In genomic region chr5:138778731-138779463, GRCm38 (mm10) we compare ENCODE assay signal across 9 mouse cellular contexts. TPM values are rescaled to one million over a fixed set of nuclear protein-coding genes. Genes with fewer than 3 reads are reported as not detected.
DNase-seq lines count a peak whose midpoint lies in the region; ATAC-seq lines count a peak whose summit lies in the region.
"Had no signal": no experiment of that assay in that cellular context is flagged by ENCODE, and none has a peak within 500 bp of the region (broad histone marks: within the 10 kb centered on the region; RNA-seq: fewer than 3 reads in every experiment).

No protein-coding gene starts in this region.

- no peak overlapping the region for H3K9ac ChIP-seq in kidney, embryonic 16.5 days (replicated peaks; ENCODE audit: low read length)
- H3K9ac ChIP-seq in stomach, embryonic 16.5 days (ENCODE audit: low read length), result no peak overlapping the region

- H3K4me3 ChIP-seq in forebrain, embryonic 10.5 days, result no peak overlapping the region
- no peak overlapping the region for H3K4me3 ChIP-seq in kidney, embryonic 16.5 days (ENCODE audit: low read length)
- no peak overlapping the region for H3K4me3 ChIP-seq in stomach, embryonic 16.5 days (replicated peaks; ENCODE audit: low read length)

- DNase-seq in cerebellum, adult 9-10 months, result peak; percentile 51
- DNase-seq in forebrain, embryonic 10.5 days (ENCODE audit: extremely low spot score, low spot score), result no peak
- no peak for DNase-seq in frontal cortex, postnatal 14 days (ENCODE audit: low spot score in 2 of 2)
- DNase-seq in gastrocnemius, postnatal 14 days, result no peak
- no peak for DNase-seq in thymus, postnatal 4 days

- peaks cover 12% of the 10 kb centered on the region for H3K4me1 ChIP-seq in forebrain, embryonic 10.5 days
- H3K4me1 ChIP-seq in kidney, embryonic 16.5 days (ENCODE audit: insufficient read depth, low read length), result peaks cover 24% of the 10 kb centered on the region
- H3K4me1 ChIP-seq in stomach, embryonic 16.5 days (ENCODE audit: control insufficient read depth, insufficient read depth, low read length), result peaks cover 7% of the 10 kb centered on the region; the same call in 1 of the 2 replicates

- no peaks in the 10 kb centered on the region for H3K27me3 ChIP-seq in forebrain, embryonic 10.5 days (ENCODE audit: poor library complexity, severe bottlenecking)
- no peaks in the 10 kb centered on the region for H3K27me3 ChIP-seq in kidney, embryonic 16.5 days (ENCODE audit: insufficient read depth, low read length)
- no peaks in the 10 kb centered on the region for H3K27me3 ChIP-seq in stomach, embryonic 16.5 days (ENCODE audit: control insufficient read depth, insufficient read depth, low read length)

- H3K9me3 ChIP-seq in forebrain, embryonic 10.5 days, result no peaks in the 10 kb centered on the region
- no peaks in the 10 kb centered on the region for H3K9me3 ChIP-seq in kidney, embryonic 16.5 days (ENCODE audit: low read length)
- no peaks in the 10 kb centered on the region for H3K9me3 ChIP-seq in stomach, embryonic 16.5 days (replicated peaks; ENCODE audit: control insufficient read depth, low read length)

- no peak overlapping the region for H3K4me2 ChIP-seq in kidney, embryonic 16.5 days (replicated peaks; ENCODE audit: low read depth, low read length)
- H3K4me2 ChIP-seq in stomach, embryonic 16.5 days (ENCODE audit: low read depth, low read length), result no peak overlapping the region

- H3K27ac ChIP-seq in forebrain, embryonic 10.5 days, result peak overlapping the region; percentile 73
- no peak overlapping the region for H3K27ac ChIP-seq in kidney, embryonic 16.5 days (ENCODE audit: low read length)
- no peak overlapping the region for H3K27ac ChIP-seq in stomach, embryonic 16.5 days (ENCODE audit: low read length)
- H3K27ac ChIP-seq: macrophage had no signal

- 62% methylated on average over 9 of the region's 9 CpGs for WGBS in forebrain, embryonic 10.5 days
- WGBS in kidney, embryonic 16.5 days, result 37% methylated on average over 9 of the region's 9 CpGs
- WGBS in stomach, embryonic 16.5 days, result 63% methylated on average over 9 of the region's 9 CpGs

- ATAC-seq in kidney, embryonic 16.5 days (ENCODE audit: low FRiP score, low TSS enrichment), result peak; percentile 77
- ATAC-seq in megakaryocyte progenitor cell, adult 5-6 weeks (replicated peaks; ENCODE audit: poor library complexity), result 0 out of 2 replicates have a peak, but pooled peaks have one; percentile 14
- peak; percentile 11; the same call in 1 of the 2 replicates for ATAC-seq in stomach, embryonic 16.5 days (ENCODE audit: insufficient read depth, low FRiP score)

- intact Hi-C loops in gastrocnemius, postnatal 14 days (cut with DNase I; ENCODE audit: low total_unique reads), result no loop called here

- no peaks in the 10 kb centered on the region for H3K36me3 ChIP-seq in forebrain, embryonic 10.5 days (replicated peaks)
- H3K36me3 ChIP-seq in kidney, embryonic 16.5 days (ENCODE audit: insufficient read depth, low read length), result no peaks in the 10 kb centered on the region
- no peaks in the 10 kb centered on the region for H3K36me3 ChIP-seq in stomach, embryonic 16.5 days (ENCODE audit: control insufficient read depth, insufficient read depth, low read length)

RNA-seq across cellular contexts. Expression of gene Fam20c, which starts 24.6 kb away (rescaled TPM):
- 2.9 and 4.5 TPM in 2 replicates for polyA plus RNA-seq in forebrain, embryonic 10.5 days (2016; fragmentation: Nextera tagmentation; extraction: Ambion mirVana)
- polyA plus RNA-seq in kidney, embryonic 16.5 days (2015; fragmentation: Nextera tagmentation; extraction: Ambion mirVana), result 18.2 and 20.8 TPM in 2 replicates
- total RNA-seq in megakaryocyte progenitor cell, adult 5-6 weeks (2015), result 2.0 and 3.4 TPM in 2 replicates
- 2.5 and 6.3 TPM in 2 replicates for total RNA-seq in megakaryocyte progenitor cell, adult 5-6 weeks (2017)
- polyA plus RNA-seq in stomach, embryonic 16.5 days (2015; fragmentation: Nextera tagmentation; extraction: Ambion mirVana), result 4.8 and 5.4 TPM in 2 replicates
- 10 to 100 TPM; 13.6 to 31.5 TPM for total RNA-seq in gastrocnemius, postnatal 14 days (2021)

RNA-seq across cellular contexts. Expression of gene Gm5294, which starts 41.0 kb away (rescaled TPM):
- polyA plus RNA-seq in forebrain, embryonic 10.5 days (2016; fragmentation: Nextera tagmentation; extraction: Ambion mirVana), result not detected in 2 replicates
- polyA plus RNA-seq in kidney, embryonic 16.5 days (2015; fragmentation: Nextera tagmentation; extraction: Ambion mirVana), result not detected in 2 replicates
- not detected in 2 replicates for total RNA-seq in megakaryocyte progenitor cell, adult 5-6 weeks (2015)
- total RNA-seq in megakaryocyte progenitor cell, adult 5-6 weeks (2017), result not detected in 2 replicates
- not detected in 2 replicates for polyA plus RNA-seq in stomach, embryonic 16.5 days (2015; fragmentation: Nextera tagmentation; extraction: Ambion mirVana)
- not detected for total RNA-seq in gastrocnemius, postnatal 14 days (2021)
- polyA plus RNA-seq: macrophage had no signal

Comparison
In these comparisons a context has a peak if more than half of its experiments do, and no peak if none do; other contexts are left out.
1. ATAC-seq: peak in every context shown above with its lines; median percentile 77 in kidney, embryonic 16.5 days; 14 in megakaryocyte progenitor cell, adult 5-6 weeks; 11 in stomach, embryonic 16.5 days.